Mouse (Mus musculus) liver, adult 2 months (tissue): ENCODE measurements around the gene Dhx34.

Experiments used
- CTCF ChIP-seq: fragments of 200-500 bp; IDR thresholded peaks from 2 replicates; pipeline ENCODE4 v1.5.1; 2011; ENCODE audit warnings: low read depth, low read length, control low read depth
- POLR2A ChIP-seq: fragments of 200-500 bp; IDR thresholded peaks from 2 replicates; pipeline ENCODE4 v1.6.1; 2011; ENCODE audit warnings: low read length, control low read depth; ENCODE audit not compliant: insufficient read depth; ENCODE audit errors: extremely low read depth

DNA sequence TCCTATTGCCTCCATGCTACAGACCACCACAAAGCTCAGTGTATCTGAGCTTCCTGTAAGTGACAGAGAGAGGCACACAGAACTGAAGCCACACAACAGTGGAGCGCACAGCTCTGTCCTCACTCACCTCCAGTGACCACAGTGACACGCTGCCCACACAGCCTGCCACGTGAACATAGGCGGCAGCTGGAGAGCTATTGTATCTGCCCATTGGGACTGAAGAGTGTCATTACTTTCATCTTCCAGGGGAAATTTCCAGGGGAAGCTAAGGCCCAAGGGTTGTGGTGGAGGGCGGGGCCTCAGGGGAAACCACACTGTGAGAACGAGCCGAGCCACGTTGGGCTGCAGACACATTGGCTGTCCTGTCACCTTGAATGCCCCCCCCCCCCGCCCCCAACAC lies 17.0 kb downstream of the Dhx34 start:
- TF ChIP-seq POLR2A (no peak), CTCF (no peak)
